Mouse (Mus musculus) cerebellum, adult 2 months (tissue): ENCODE measurements around the gene Krt80. TPM values are rescaled to one million over a fixed set of nuclear protein-coding genes. Genes with fewer than 3 reads are reported as not detected.

ENCODE experiments used
- DNase-seq, 2 experiments: peaks; one replicate each; pipeline ENCODE4 v3.0.0; 2021
- H3K27ac ChIP-seq: fragments of 200-500 bp; 2 replicates; pipeline ENCODE4 v1.5.1; 2012; ENCODE audit warnings: low read length, control low read depth, inconsistent platforms; ENCODE audit not compliant: insufficient read depth
- H3K27me3 ChIP-seq: fragments of 200-500 bp; 2 replicates; pipeline ENCODE4 v1.6.1; 2012; ENCODE audit warnings: inconsistent platforms, mild to moderate bottlenecking, low read length, moderate library complexity; ENCODE audit not compliant: control insufficient read depth, insufficient read depth
- H3K4me1 ChIP-seq: fragments of 200-500 bp; 2 replicates; pipeline ENCODE4 v1.6.1; 2011; ENCODE audit warnings: low read length; ENCODE audit not compliant: control insufficient read depth, insufficient read depth
- H3K4me3 ChIP-seq: fragments of 200-500 bp; replicated peaks from 2 replicates; pipeline ENCODE3; 2011; ENCODE audit warnings: mild to moderate bottlenecking, low read depth, low read length, control low read depth; ENCODE audit not compliant: insufficient read depth
- CTCF ChIP-seq: fragments of 200-500 bp; IDR thresholded peaks from 2 replicates; pipeline ENCODE4 v1.5.1; 2011; ENCODE audit warnings: low read depth, mild to moderate bottlenecking, control low read depth, low read length, moderate library complexity, borderline replicate concordance; ENCODE audit not compliant: insufficient read depth
- POLR2A ChIP-seq: fragments of 200-500 bp; IDR thresholded peaks from 2 replicates; pipeline ENCODE4 v1.6.1; 2011; ENCODE audit warnings: low read length, control low read depth, borderline replicate concordance; ENCODE audit not compliant: insufficient read depth
- WGBS: fragments of 180-500 bp; shearing (Covaris S2); methylation state at CpG from one replicate; pipeline ENCODE4 v1.1.7; 2018; 5-methylcytosine and 5-hydroxymethylcytosine counted together
- polyA plus RNA-seq: library from polyadenylated mRNA; depleted of rRNA; stranded (reverse); fragments of >200 nt; gene quantifications from 2 replicates; pipeline ENCODE4 v1.2.3, GENCODE M21; 2012

Gene Krt80
- polyA plus RNA-seq, 1 experiment = 0.05 TPM

DNA sequence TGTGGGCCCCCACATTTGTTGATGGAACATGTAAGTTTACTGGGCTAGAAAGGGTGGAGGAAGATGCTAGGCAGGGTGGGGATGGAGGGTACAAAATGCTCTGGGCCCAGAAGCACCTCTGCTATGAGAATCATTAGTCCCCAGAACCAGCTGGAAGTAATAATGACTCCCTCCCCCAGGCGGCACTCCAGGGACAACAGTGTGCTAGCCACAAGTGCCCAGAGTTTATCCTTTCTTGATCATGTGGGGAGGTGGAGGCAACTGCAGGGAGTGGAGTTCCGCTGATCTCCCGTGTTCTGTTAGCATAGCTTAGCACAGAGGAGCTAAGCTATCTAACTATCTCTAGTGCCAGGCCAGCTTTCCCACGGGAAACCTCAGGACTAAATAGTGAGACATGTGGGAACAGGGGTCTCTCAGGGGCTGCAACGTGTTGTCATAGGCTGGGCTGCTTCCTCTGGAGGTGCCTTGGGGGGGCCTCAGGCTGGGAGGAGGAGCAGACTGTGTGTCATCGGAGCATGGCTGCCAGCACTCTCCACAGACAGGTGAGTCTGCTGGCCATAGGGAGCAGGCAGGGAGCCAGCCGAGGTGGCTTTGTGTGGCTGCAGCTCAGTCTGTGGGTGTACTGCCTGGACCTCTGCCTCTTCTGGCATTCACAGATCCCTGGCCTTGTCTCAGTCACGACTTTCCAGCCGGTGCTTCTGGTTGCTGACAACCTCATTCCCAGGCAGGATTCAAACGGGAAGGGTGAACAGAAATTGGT is 17.1 kb downstream of the Krt80 start:
- no peaks in the 10 kb centered on the region for H3K27me3 ChIP-seq
- 24% methylated on average over 10 of the region's 10 CpGs for WGBS
- no peak for TF ChIP-seq CTCF
- no peak for TF ChIP-seq POLR2A
- DNase-seq = peak; percentile 87 to 95
- no peak overlapping the region for H3K27ac ChIP-seq
- H3K4me1 ChIP-seq = peaks cover 33% of the 10 kb centered on the region
- H3K4me3 ChIP-seq = no peak overlapping the region

DNA sequence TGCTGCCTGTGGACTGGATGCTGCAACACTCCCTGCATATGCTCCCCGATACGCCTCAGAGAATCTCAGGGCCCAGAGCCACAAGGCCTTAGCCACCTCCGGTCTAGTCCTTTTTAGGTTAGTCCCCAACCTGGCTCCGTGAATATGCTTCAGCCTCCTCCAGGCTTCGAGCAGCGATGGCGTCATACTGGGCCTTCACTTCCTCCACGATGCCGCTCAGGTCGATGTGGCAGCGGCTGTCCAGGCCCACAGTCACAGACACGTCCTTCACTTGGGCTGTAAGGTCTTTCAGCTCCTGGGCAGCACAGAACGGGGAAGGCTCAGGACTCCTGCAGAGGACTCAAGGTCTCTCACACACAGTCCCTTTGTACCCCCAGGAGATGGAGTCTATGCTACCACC is 17.9 kb downstream of the Krt80 start:
- DNase-seq = no peak
- 86% methylated on average over 13 of the region's 13 CpGs for WGBS
- H3K27ac ChIP-seq = no peak overlapping the region
- peaks cover 33% of the 10 kb centered on the region for H3K4me1 ChIP-seq
- TF ChIP-seq POLR2A (no peak), CTCF (no peak)
- H3K4me3 ChIP-seq = no peak overlapping the region
- H3K27me3 ChIP-seq = no peaks in the 10 kb centered on the region

DNA sequence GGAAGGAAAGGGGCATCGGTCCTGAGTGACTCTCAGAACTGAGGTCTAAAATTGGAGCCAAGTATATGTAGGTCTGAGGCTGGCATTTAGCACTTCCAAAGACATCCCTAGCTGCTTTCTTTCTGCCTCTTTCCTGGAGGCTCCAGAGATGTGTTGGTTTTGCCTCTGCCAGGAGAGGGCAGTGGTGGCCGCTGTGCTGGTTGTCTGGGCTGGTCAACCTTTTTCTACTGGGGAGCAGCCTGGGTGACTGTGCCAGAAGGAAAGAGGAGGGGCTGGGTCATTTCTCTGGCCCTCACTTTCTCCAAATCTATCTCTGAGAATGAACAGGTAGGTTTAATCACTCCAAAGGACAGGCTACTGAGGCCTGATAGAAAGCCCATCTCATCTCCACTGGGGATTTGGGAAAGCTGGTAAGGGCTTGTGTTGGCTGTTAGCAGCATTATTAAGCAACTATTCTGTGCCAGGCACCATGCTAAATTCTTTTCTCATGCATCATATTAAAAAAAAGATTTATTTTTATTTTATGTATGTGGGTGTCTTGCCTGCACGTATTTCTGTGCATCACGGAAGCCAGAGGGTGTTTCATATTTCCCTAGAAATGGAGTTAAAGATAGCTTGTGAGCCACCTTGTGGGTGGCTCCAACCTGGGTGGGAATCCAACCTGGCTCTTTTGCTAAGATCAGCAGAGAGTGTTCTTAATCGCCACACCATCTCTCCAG is 28.0 kb downstream of the Krt80 start:
- Histone ChIP-seq H3K4me1 (no peaks in the 10 kb centered on the region), H3K4me3 (no peak overlapping the region), H3K27ac (no peak overlapping the region), H3K27me3 (no peaks in the 10 kb centered on the region)
- 78% methylated on average over 5 of the region's 5 CpGs for WGBS
- TF ChIP-seq CTCF (peak; percentile 58), POLR2A (no peak)
- DNase-seq = peak in 1 of 2 experiments; percentile 28

DNA sequence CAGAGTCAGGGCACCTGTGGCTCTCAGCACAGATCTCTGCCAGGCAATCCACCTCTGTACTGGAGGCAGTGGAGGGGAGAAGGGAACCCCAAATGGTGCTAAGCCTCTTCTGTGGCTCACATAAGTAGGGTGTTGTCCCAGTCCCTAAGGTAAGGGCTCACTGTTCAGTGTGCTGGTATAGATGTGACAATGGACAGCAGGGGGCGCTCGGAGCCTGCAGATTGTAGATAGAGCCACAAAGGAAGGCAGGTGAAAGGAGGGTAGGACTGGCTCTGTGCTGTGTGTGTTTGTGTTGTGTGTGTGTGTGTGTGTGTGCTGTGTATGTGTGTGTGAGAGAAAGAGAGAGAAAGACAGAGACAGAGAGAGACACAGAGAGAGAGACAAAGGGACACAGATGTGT is 30.4 kb downstream of the Krt80 start:
- Histone ChIP-seq H3K27me3 (no peaks in the 10 kb centered on the region), H3K4me1 (no peaks in the 10 kb centered on the region), H3K4me3 (no peak overlapping the region), H3K27ac (no peak overlapping the region)
- DNase-seq = peak; percentile 76 to 85
- WGBS = 2% methylated on average over 2 of the region's 2 CpGs
- TF ChIP-seq CTCF (peak; percentile 96), POLR2A (no peak)

DNA sequence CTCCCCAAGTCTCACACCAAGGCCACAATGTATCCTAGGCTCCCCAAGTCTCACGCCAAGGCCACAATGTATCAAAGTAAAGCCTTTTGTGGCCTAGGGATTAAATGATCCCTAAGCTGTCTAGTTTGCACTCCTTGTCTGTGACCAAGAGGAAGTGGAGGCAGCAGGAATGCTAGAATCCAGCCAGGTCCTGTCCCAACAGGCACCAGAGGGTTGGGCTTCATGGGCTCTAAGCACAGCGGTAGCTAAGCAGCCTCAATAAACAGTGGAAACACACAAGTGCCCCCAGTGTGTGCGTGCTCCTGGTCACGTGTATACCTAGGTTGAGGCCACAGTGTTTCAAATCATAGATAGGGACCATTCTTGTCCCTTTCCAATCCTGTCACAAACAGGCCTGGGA is 31.6 kb downstream of the Krt80 start:
- Histone ChIP-seq H3K27me3 (no peaks in the 10 kb centered on the region), H3K4me3 (no peak overlapping the region), H3K4me1 (no peaks in the 10 kb centered on the region), H3K27ac (no peak overlapping the region)
- 80% methylated on average over 4 of the region's 4 CpGs for WGBS
- TF ChIP-seq POLR2A = no peak
- TF ChIP-seq CTCF = no peak
- no peak for DNase-seq

DNA sequence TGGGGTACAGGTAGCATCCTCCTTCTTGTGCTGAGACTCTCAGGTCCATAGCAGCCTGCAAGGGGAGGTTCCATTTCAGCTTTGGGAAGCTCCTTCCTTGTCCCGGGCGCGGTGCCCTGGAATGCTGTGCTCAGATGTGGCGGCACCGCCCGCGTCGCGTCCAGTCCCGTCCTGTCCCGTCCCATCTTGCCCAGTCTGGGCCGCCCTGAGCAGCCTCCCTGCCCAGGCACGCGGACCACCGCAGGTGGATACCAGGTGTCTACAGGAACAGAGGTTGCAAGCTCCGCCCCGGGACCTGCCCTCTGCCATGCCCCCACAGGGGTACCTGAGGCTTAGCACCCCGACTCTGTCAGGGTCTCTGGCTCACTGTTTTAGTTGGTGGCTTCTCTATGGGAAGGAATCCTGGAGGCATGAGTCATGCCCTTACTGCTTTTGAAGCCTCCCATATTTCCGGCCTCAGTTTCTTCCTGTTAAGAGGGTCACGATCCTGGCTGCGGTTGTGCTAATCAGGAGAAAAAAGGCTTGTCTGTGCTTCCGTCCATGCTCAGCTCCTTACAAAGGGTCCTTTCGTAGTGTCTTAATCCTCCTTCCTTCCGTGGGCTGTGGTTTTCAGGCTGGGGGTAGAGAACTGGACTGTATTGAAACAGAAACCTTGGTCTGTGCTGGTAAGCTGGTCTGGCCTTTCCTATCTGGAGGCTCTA is 33.3 kb downstream of the Krt80 start:
- no peak overlapping the region for H3K27ac ChIP-seq
- TF ChIP-seq CTCF = no peak
- no peak for TF ChIP-seq POLR2A
- WGBS = 60% methylated on average over 24 of the region's 24 CpGs
- H3K27me3 ChIP-seq = no peaks in the 10 kb centered on the region
- H3K4me1 ChIP-seq = no peaks in the 10 kb centered on the region
- DNase-seq = no peak
- no peak overlapping the region for H3K4me3 ChIP-seq

DNA sequence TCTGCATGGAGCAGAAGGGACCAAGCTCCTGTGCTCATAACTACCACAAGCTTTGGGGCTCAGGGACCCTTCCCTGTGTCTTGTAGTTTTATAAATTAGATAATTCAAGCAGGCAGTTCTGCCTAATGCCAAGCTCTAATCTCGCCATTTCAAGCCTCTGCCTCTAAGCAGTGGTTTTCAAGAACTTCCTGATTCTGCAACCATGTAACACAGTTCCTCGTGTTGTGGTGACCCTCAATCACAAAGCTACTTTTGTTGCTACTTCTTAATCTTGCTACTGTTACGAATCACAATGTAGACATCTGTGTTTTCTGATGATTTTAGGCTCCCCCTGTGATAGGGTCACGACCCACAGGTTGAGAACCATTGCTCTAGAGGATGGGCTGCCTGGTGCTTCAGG is 36.3 kb downstream of the Krt80 start:
- TF ChIP-seq CTCF (no peak), POLR2A (no peak)

DNA sequence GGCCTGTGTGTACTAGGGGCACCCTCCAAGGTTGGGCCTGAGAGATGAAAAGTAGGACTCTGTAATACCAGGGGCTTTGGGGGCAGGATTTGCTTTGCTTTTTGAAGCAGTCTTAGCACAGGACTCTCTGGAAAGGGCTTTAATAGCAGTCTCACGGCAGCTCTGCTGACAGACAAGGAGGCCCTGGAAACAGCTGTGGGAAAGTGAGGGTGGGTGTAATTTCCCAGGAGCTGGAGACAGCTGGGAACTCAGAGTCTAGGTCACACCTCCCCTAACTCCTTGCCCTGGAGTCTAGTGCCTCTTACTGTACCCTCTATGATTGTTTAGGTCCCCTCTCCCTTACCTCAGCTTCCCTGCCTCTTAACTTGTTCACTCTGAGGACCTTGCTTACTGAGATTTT is 36.8 kb downstream of the Krt80 start:
- 54% methylated on average over 1 of the region's 1 CpGs for WGBS
- Histone ChIP-seq H3K4me1 (peaks cover 7% of the 10 kb centered on the region; the same call in 1 of the 2 replicates), H3K27me3 (no peaks in the 10 kb centered on the region), H3K4me3 (no peak overlapping the region), H3K27ac (no peak overlapping the region)
- TF ChIP-seq POLR2A (no peak), CTCF (no peak)
- DNase-seq = no peak

More for the DNA sequence above, 36.3 kb downstream of the Krt80 start:
- no peak for DNase-seq
- Histone ChIP-seq H3K4me1 (peaks cover 7% of the 10 kb centered on the region; the same call in 1 of the 2 replicates), H3K27ac (no peak overlapping the region), H3K4me3 (no peak overlapping the region), H3K27me3 (no peaks in the 10 kb centered on the region)
- 82% methylated on average over 4 of the region's 4 CpGs for WGBS
